In genomic region chr4:107001916-107002488, GRCm38 (mm10) we compare ENCODE assay signal across 10 mouse cellular contexts.
DNase-seq lines count a peak whose midpoint lies in the region; ATAC-seq and TF ChIP-seq lines count a peak whose summit lies in the region.
"Had no signal": no experiment of that assay in that cellular context is flagged by ENCODE, and none has a peak within 500 bp of the region (broad histone marks: within the 10 kb centered on the region; RNA-seq: fewer than 3 reads in every experiment).

No protein-coding gene starts in this region.

- 77% methylated on average over 14 of the region's 14 CpGs for WGBS in forebrain, embryonic 10.5 days
- whole genome bisulfite sequencing in hindbrain, postnatal 0 days: 44% methylated on average over 14 of the region's 14 CpGs
- WGBS in neural tube, embryonic 12.5 days: 30% methylated on average over 14 of the region's 14 CpGs

- DNase-seq in layer of hippocampus, adult 2 months (ENCODE audit: low spot score in 2 of 2): no peak
- DNase-seq in layer of hippocampus, adult 11-12 months (ENCODE audit: low spot score): no peak
- DNase-seq in forebrain, embryonic 10.5 days (ENCODE audit: extremely low spot score, low spot score): no peak
- DNase-seq in hindbrain, postnatal 0 days (ENCODE audit: low spot score): no peak
- no peak for DNase-seq in cerebellum, adult 18-20 months
- no peak for DNase-seq in frontal cortex, adult 2 months (ENCODE audit: extremely low spot score in 1 of 2, low spot score in 1 of 2)

- H3K4me3 ChIP-seq in layer of hippocampus, adult 2 months: no peak overlapping the region
- H3K4me3 ChIP-seq in forebrain, embryonic 10.5 days: no peak overlapping the region
- H3K4me3 ChIP-seq in hindbrain, postnatal 0 days (ENCODE audit: low read length): no peak overlapping the region
- H3K4me3 ChIP-seq in neural tube, embryonic 12.5 days: no peak overlapping the region
- H3K4me3 ChIP-seq: myocyte had no signal

- peak overlapping the region; percentile 83 for H3K27ac ChIP-seq in layer of hippocampus, adult 2 months
- peak overlapping the region; percentile 54; the same call in 1 of the 2 replicates for H3K27ac ChIP-seq in forebrain, embryonic 10.5 days
- H3K27ac ChIP-seq in hindbrain, postnatal 0 days: 0 out of 2 replicates have a peak overlapping the region, but pooled peaks have one; percentile 36
- H3K27ac ChIP-seq in neural tube, embryonic 12.5 days: 0 out of 2 replicates have a peak overlapping the region, but pooled peaks have one; percentile 10

- no peak overlapping the region for H3K4me2 ChIP-seq in hindbrain, postnatal 0 days (ENCODE audit: low read depth, low read length)
- peak overlapping the region; percentile 24 for H3K4me2 ChIP-seq in neural tube, embryonic 12.5 days (replicated peaks)

- peaks cover 71% of the 10 kb centered on the region for H3K4me1 ChIP-seq in forebrain, embryonic 10.5 days
- H3K4me1 ChIP-seq in hindbrain, postnatal 0 days (ENCODE audit: insufficient read depth, low read length): peaks cover 29% of the 10 kb centered on the region
- peaks cover 71% of the 10 kb centered on the region for H3K4me1 ChIP-seq in neural tube, embryonic 12.5 days

- H3K36me3 ChIP-seq in forebrain, embryonic 10.5 days (replicated peaks): peaks cover 46% of the 10 kb centered on the region
- H3K36me3 ChIP-seq in hindbrain, postnatal 0 days (ENCODE audit: insufficient read depth, low read length): no peaks in the 10 kb centered on the region
- peaks cover 3% of the 10 kb centered on the region; the same call in 1 of the 2 replicates for H3K36me3 ChIP-seq in neural tube, embryonic 12.5 days

- no peak; the same call in 1 of the 2 replicates for ATAC-seq in hindbrain, postnatal 0 days
- peak; percentile 51 for ATAC-seq in neural tube, embryonic 12.5 days (ENCODE audit: low FRiP score, low read depth)
- no peak for ATAC-seq in monocyte, adult 5-6 weeks (replicated peaks; ENCODE audit: insufficient number of reproducible peaks, low FRiP score, low TSS enrichment, poor library complexity, severe bottlenecking)
- ATAC-seq: CD4-positive, CD25-positive, alpha-beta regulatory T cell, adult 4 months had no signal

- TF ChIP-seq CTCF in layer of hippocampus, adult 2 months (conservative IDR thresholded peaks at IDR 0.05): no peak
- TF ChIP-seq CTCF in hindbrain, postnatal 0 days (IDR thresholded peaks at IDR 0.05; ENCODE audit: low read depth): no peak

- H3K9me3 ChIP-seq in forebrain, embryonic 10.5 days: no peaks in the 10 kb centered on the region
- no peaks in the 10 kb centered on the region for H3K9me3 ChIP-seq in hindbrain, postnatal 0 days (ENCODE audit: low read length)
- no peaks in the 10 kb centered on the region for H3K9me3 ChIP-seq in neural tube, embryonic 12.5 days

- no peak overlapping the region for H3K9ac ChIP-seq in hindbrain, postnatal 0 days (replicated peaks; ENCODE audit: low read length)
- H3K9ac ChIP-seq in neural tube, embryonic 12.5 days: no peak overlapping the region

- H3K27me3 ChIP-seq in forebrain, embryonic 10.5 days (ENCODE audit: poor library complexity, severe bottlenecking): no peaks in the 10 kb centered on the region
- H3K27me3 ChIP-seq in hindbrain, postnatal 0 days (ENCODE audit: insufficient read depth, low read length): no peaks in the 10 kb centered on the region
- no peaks in the 10 kb centered on the region for H3K27me3 ChIP-seq in neural tube, embryonic 12.5 days (replicated peaks)

Comparison
In these comparisons a context has a peak if more than half of its experiments do, and no peak if none do; other contexts are left out.
1. H3K27ac ChIP-seq: peak in every context shown above with its lines; median percentile 83 in layer of hippocampus, adult 2 months; 54 in forebrain, embryonic 10.5 days; 36 in hindbrain, postnatal 0 days; 10 in neural tube, embryonic 12.5 days.